ENCODE assay signal across 7 mouse cellular contexts in the genomic region with DNA sequence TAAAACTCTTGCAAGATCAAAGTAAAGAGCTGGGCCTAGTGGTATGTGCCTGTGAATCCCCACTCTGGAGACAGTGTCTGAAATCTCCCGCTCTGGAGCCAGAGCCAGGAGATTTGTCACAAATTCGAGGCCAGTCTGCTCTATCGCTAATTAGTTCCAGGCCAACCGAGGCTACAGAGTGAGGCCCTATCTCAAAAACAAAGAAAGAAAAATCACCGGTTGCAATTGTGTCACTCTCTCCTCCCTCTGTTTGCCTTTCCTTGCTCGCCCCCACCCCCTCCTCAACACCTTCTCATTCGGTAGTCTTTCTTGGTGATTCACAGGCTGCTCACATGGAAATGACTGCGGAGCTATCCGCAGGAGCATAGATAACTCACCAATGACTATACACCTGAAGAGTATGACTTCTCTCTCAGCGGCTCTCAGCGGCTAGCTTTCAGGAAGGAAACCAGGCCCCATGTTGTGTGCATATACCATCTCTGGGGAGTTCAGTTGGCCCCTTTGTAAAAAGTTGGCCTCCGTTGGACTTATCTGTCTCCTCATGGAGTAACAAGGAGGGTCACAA. TPM values are rescaled to one million over a fixed set of nuclear protein-coding genes. Genes with fewer than 3 reads are reported as not detected.
DNase-seq lines count a peak whose midpoint lies in the region; ATAC-seq lines count a peak whose summit lies in the region.

No protein-coding gene starts in this region.

- no peaks in the 10 kb centered on the region for H3K9me3 ChIP-seq in lung, embryonic 16.5 days (ENCODE audit: control insufficient read depth, low read length)
- no peaks in the 10 kb centered on the region for H3K9me3 ChIP-seq in forebrain, embryonic 13.5 days (replicated peaks)
- H3K9me3 ChIP-seq in limb, embryonic 13.5 days, result no peaks in the 10 kb centered on the region
- no peaks in the 10 kb centered on the region for H3K9me3 ChIP-seq in neural tube, embryonic 15.5 days (replicated peaks)

- no peak; the same call in 1 of the 2 replicates for ATAC-seq in lung, embryonic 16.5 days (ENCODE audit: low read depth)
- ATAC-seq in forebrain, embryonic 13.5 days, result no peak; the same call in 1 of the 2 replicates
- ATAC-seq in limb, embryonic 13.5 days (ENCODE audit: low FRiP score, low read depth), result peak; percentile 38
- ATAC-seq in neural tube, embryonic 15.5 days (ENCODE audit: low FRiP score), result peak; percentile 19; the same call in 1 of the 2 replicates

- peak overlapping the region; percentile 85 for H3K9ac ChIP-seq in lung, embryonic 16.5 days (ENCODE audit: low read length)
- peak overlapping the region; percentile 88 for H3K9ac ChIP-seq in forebrain, embryonic 13.5 days
- peak overlapping the region; percentile 80 for H3K9ac ChIP-seq in limb, embryonic 13.5 days
- peak overlapping the region; percentile 83 for H3K9ac ChIP-seq in neural tube, embryonic 15.5 days (replicated peaks)

- peaks cover 19% of the 10 kb centered on the region for H3K4me1 ChIP-seq in lung, embryonic 16.5 days (replicated peaks; ENCODE audit: control insufficient read depth, insufficient read depth, low read length)
- H3K4me1 ChIP-seq in forebrain, embryonic 13.5 days, result peaks cover 29% of the 10 kb centered on the region
- peaks cover 26% of the 10 kb centered on the region for H3K4me1 ChIP-seq in limb, embryonic 13.5 days
- peaks cover 27% of the 10 kb centered on the region for H3K4me1 ChIP-seq in neural tube, embryonic 15.5 days

- 17% methylated on average over 12 of the region's 12 CpGs for WGBS in lung, embryonic 16.5 days
- 25% methylated on average over 12 of the region's 12 CpGs for WGBS in forebrain, embryonic 13.5 days
- 15% methylated on average over 12 of the region's 12 CpGs for WGBS in limb, embryonic 13.5 days
- WGBS in neural tube, embryonic 15.5 days, result 17% methylated on average over 12 of the region's 12 CpGs

- DNase-seq in lung, postnatal 4 days, result no peak
- DNase-seq in cerebellum, adult 11-12 months, result peak; percentile 42
- DNase-seq in layer of hippocampus, postnatal 25 days (ENCODE audit: extremely low spot score in 1 of 2, low spot score in 1 of 2), result no peak

- no peaks in the 10 kb centered on the region for H3K36me3 ChIP-seq in lung, embryonic 16.5 days (ENCODE audit: control insufficient read depth, insufficient read depth, low read length)
- H3K36me3 ChIP-seq in forebrain, embryonic 13.5 days (ENCODE audit: poor library complexity, severe bottlenecking), result no peaks in the 10 kb centered on the region
- no peaks in the 10 kb centered on the region for H3K36me3 ChIP-seq in limb, embryonic 13.5 days
- no peaks in the 10 kb centered on the region for H3K36me3 ChIP-seq in neural tube, embryonic 15.5 days

- H3K27me3 ChIP-seq in lung, embryonic 16.5 days (ENCODE audit: control insufficient read depth, insufficient read depth, low read depth, low read length), result no peaks in the 10 kb centered on the region
- no peaks in the 10 kb centered on the region for H3K27me3 ChIP-seq in forebrain, embryonic 13.5 days
- no peaks in the 10 kb centered on the region for H3K27me3 ChIP-seq in limb, embryonic 13.5 days
- no peaks in the 10 kb centered on the region for H3K27me3 ChIP-seq in neural tube, embryonic 15.5 days (replicated peaks)

- H3K27ac ChIP-seq in lung, embryonic 16.5 days (ENCODE audit: low read length), result peak overlapping the region; percentile 48
- peak overlapping the region; percentile 77 for H3K27ac ChIP-seq in forebrain, embryonic 13.5 days
- peak overlapping the region; percentile 73; the same call in 1 of the 2 replicates for H3K27ac ChIP-seq in limb, embryonic 13.5 days
- H3K27ac ChIP-seq in neural tube, embryonic 15.5 days (replicated peaks), result peak overlapping the region; percentile 89

- peak overlapping the region; percentile 78 for H3K4me3 ChIP-seq in lung, embryonic 16.5 days (ENCODE audit: low read length)
- peak overlapping the region; percentile 71 for H3K4me3 ChIP-seq in forebrain, embryonic 13.5 days
- peak overlapping the region; percentile 73 for H3K4me3 ChIP-seq in limb, embryonic 13.5 days
- peak overlapping the region; percentile 60 for H3K4me3 ChIP-seq in neural tube, embryonic 15.5 days (replicated peaks)

- peak overlapping the region; percentile 72 for H3K4me2 ChIP-seq in lung, embryonic 16.5 days (ENCODE audit: low read depth, low read length)
- H3K4me2 ChIP-seq in forebrain, embryonic 13.5 days, result peak overlapping the region; percentile 76
- peak overlapping the region; percentile 76 for H3K4me2 ChIP-seq in limb, embryonic 13.5 days (replicated peaks)
- H3K4me2 ChIP-seq in neural tube, embryonic 15.5 days, result peak overlapping the region; percentile 82

RNA-seq across cellular contexts. Expression of a gene that starts 0.6 kb away (rescaled TPM):
- polyA plus RNA-seq in lung, embryonic 16.5 days (2015; fragmentation: Nextera tagmentation; extraction: Ambion mirVana), result 50.9 and 51.0 TPM in 2 replicates
- 53.9 and 57.0 TPM in 2 replicates for polyA plus RNA-seq in forebrain, embryonic 13.5 days (2015; fragmentation: Nextera tagmentation; extraction: Ambion mirVana)
- polyA plus RNA-seq in limb, embryonic 13.5 days (2015; fragmentation: Nextera tagmentation; extraction: Ambion mirVana), result 73.1 and 73.4 TPM in 2 replicates
- 30.9 and 44.6 TPM in 2 replicates for polyA plus RNA-seq in neural tube, embryonic 15.5 days (2015; fragmentation: Nextera tagmentation; extraction: Ambion mirVana)
- 10 to 100 TPM; 15.4 TPM for total RNA-seq in layer of hippocampus, postnatal 25 days (2021)

RNA-seq across cellular contexts. Expression of a gene that starts 56.8 kb away (rescaled TPM):
- polyA plus RNA-seq in lung, embryonic 16.5 days (2015; fragmentation: Nextera tagmentation; extraction: Ambion mirVana), result 0.21 and 0.35 TPM in 2 replicates
- 0.06 and 0.14 TPM in 2 replicates for polyA plus RNA-seq in forebrain, embryonic 13.5 days (2015; fragmentation: Nextera tagmentation; extraction: Ambion mirVana)
- 3.6 and 4.1 TPM in 2 replicates for polyA plus RNA-seq in limb, embryonic 13.5 days (2015; fragmentation: Nextera tagmentation; extraction: Ambion mirVana)
- polyA plus RNA-seq in neural tube, embryonic 15.5 days (2015; fragmentation: Nextera tagmentation; extraction: Ambion mirVana), result 0.29 and 0.47 TPM in 2 replicates
- total RNA-seq in layer of hippocampus, postnatal 25 days (2021), result under 1 TPM; 0.25 to 0.26 TPM

RNA-seq across cellular contexts. Expression of a gene that starts 58.5 kb away (rescaled TPM):
- polyA plus RNA-seq in lung, embryonic 16.5 days (2015; fragmentation: Nextera tagmentation; extraction: Ambion mirVana), result 54.4 and 55.6 TPM in 2 replicates
- polyA plus RNA-seq in forebrain, embryonic 13.5 days (2015; fragmentation: Nextera tagmentation; extraction: Ambion mirVana), result 53.2 and 56.8 TPM in 2 replicates
- polyA plus RNA-seq in limb, embryonic 13.5 days (2015; fragmentation: Nextera tagmentation; extraction: Ambion mirVana), result 68.3 and 71.2 TPM in 2 replicates
- polyA plus RNA-seq in neural tube, embryonic 15.5 days (2015; fragmentation: Nextera tagmentation; extraction: Ambion mirVana), result 41.2 and 44.4 TPM in 2 replicates
- total RNA-seq in layer of hippocampus, postnatal 25 days (2021), result 10 to 100 TPM; 56.5 to 57.7 TPM

Comparison
In these comparisons a context has a peak if more than half of its experiments do, and no peak if none do; other contexts are left out.
1. ATAC-seq: peak in limb, embryonic 13.5 days (single experiment) and neural tube, embryonic 15.5 days (single experiment); none in lung, embryonic 16.5 days (single experiment) and forebrain, embryonic 13.5 days (single experiment).
2. Peak in every context shown above with its lines, with median percentiles within 50 percentile points of each other: H3K27ac ChIP-seq, H3K4me2 ChIP-seq, H3K4me3 ChIP-seq and H3K9ac ChIP-seq.